Mouse (Mus musculus): Measurements from ENCODE around the gene Nav2. TPM values are rescaled to one million over a fixed set of nuclear protein-coding genes. Genes with fewer than 3 reads are reported as not detected.

The Nav2 gene
- polyA plus RNA-seq, 1 experiment from 2014 or later = 28.1 TPM

DNA sequence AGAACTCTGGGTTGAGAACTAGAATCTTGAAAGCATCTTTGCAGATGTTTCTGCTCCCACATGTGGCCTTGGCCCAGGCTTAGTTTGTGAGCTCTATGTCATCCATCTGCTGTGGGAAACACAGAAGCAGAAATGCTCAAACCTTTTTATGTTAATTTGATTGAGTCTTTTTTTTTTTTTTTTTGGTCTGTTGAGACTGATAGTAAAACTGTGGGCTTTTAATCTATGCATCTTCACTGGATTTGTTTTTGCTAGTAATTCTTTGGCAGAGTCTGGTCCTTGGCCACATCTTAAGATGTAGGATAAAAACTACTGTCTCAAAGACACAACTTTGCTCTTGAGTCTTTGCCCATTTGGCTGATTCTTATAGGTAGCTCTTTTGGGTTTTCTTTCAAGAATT is 2.6 kb downstream of the Nav2 start:
- H3K4me3 ChIP-seq = no peak overlapping the region
- H3K9ac ChIP-seq = no peak overlapping the region
- H3K9me3 ChIP-seq (replicated peaks) = no peaks in the 10 kb centered on the region
- no peaks in the 10 kb centered on the region for H3K36me3 ChIP-seq
- H3K27me3 ChIP-seq (replicated peaks) = no peaks in the 10 kb centered on the region
- H3K4me2 ChIP-seq = no peak overlapping the region
- no peak overlapping the region for H3K27ac ChIP-seq (ENCODE audit: poor library complexity, severe bottlenecking)
- ATAC-seq (ENCODE audit: insufficient number of reproducible peaks, low FRiP score) = no peak
- peaks cover 12% of the 10 kb centered on the region for H3K4me1 ChIP-seq (replicated peaks)

GRCm38 (mm10) chr7:48914630-48915506 is 6.4 kb downstream of the Nav2 start:
- 74% methylated on average over 12 of the region's 12 CpGs for WGBS
- H3K27ac ChIP-seq (ENCODE audit: poor library complexity, severe bottlenecking) = no peak overlapping the region

GRCm38 (mm10) chr7:48917463-48917862 is 8.9 kb downstream of the Nav2 start:
- no peak overlapping the region for H3K4me2 ChIP-seq
- ATAC-seq (ENCODE audit: insufficient number of reproducible peaks, low FRiP score) = peak; percentile 78
- H3K36me3 ChIP-seq = no peaks in the 10 kb centered on the region
- peaks cover 17% of the 10 kb centered on the region for H3K4me1 ChIP-seq (replicated peaks)
- no peak overlapping the region for H3K9ac ChIP-seq
- H3K9me3 ChIP-seq (replicated peaks) = no peaks in the 10 kb centered on the region
- H3K27me3 ChIP-seq (replicated peaks) = no peaks in the 10 kb centered on the region
- H3K4me3 ChIP-seq = no peak overlapping the region
- H3K27ac ChIP-seq (ENCODE audit: poor library complexity, severe bottlenecking) = peak overlapping the region; percentile 55
- WGBS = 26% methylated on average over 5 of the region's 5 CpGs

More at GRCm38 (mm10) chr7:48914630-48915506, 6.4 kb downstream of the Nav2 start:
- Histone ChIP-seq H3K36me3 (no peaks in the 10 kb centered on the region), H3K9me3 (replicated peaks) (no peaks in the 10 kb centered on the region), H3K27me3 (replicated peaks) (no peaks in the 10 kb centered on the region), H3K4me2 (no peak overlapping the region), H3K9ac (no peak overlapping the region), H3K4me3 (no peak overlapping the region), H3K4me1 (replicated peaks) (peaks cover 17% of the 10 kb centered on the region)
- no peak for ATAC-seq (ENCODE audit: insufficient number of reproducible peaks, low FRiP score)

DNA sequence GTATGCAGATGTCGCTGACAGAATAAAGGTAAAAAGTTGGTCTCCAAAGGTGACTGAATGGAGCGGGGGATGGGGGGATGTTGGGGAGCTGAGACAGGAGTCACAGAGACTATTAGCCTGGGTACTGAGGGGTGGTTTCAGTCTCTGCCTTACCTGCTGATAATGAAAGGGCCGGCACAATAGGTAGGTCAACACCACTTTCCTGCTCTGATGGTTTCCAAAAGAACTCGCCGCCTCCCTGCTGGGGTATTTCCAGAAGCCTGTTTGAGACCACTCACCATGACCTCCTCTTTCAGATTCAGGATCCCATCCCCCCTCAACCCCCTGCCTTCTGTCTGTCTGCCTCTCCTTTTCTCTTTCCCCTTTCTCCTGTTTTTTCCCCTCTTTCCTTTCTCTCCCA is 9.5 kb downstream of the Nav2 start:
- Histone ChIP-seq H3K9ac (no peak overlapping the region), H3K4me2 (no peak overlapping the region; the same call in 1 of the 2 replicates), H3K4me1 (replicated peaks) (peaks cover 17% of the 10 kb centered on the region), H3K27me3 (replicated peaks) (no peaks in the 10 kb centered on the region), H3K27ac (ENCODE audit: poor library complexity, severe bottlenecking) (no peak overlapping the region), H3K4me3 (no peak overlapping the region), H3K9me3 (replicated peaks) (no peaks in the 10 kb centered on the region), H3K36me3 (no peaks in the 10 kb centered on the region)
- 32% methylated on average over 5 of the region's 5 CpGs for WGBS
- ATAC-seq (ENCODE audit: insufficient number of reproducible peaks, low FRiP score) = no peak

GRCm38 (mm10) chr7:48918389-48918788 is 9.9 kb downstream of the Nav2 start:
- no peak for ATAC-seq (ENCODE audit: insufficient number of reproducible peaks, low FRiP score)
- 47% methylated on average over 11 of the region's 11 CpGs for WGBS

DNA sequence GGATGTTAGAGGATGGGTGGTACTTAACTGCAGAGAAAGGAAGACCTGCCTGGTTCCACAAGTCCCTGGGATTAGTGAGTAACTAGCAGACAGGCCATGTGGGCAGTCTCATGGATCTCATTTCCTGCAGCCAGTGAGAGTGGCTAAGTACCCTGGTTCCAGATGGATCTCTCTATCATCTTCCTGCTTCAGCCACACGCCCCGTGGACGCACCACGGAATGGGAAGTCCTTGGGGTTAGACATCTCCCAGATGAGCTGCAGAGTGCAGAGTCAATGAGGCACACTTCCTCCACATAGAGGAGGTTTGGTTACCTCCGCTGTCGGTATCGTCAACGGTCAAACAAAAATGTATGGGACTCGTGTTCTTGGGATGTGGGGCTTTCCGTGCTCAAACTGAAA is 15.1 kb downstream of the Nav2 start:
- no peak overlapping the region for H3K9ac ChIP-seq
- no peak overlapping the region for H3K27ac ChIP-seq (ENCODE audit: poor library complexity, severe bottlenecking)
- ATAC-seq (ENCODE audit: insufficient number of reproducible peaks, low FRiP score) = no peak
- H3K27me3 ChIP-seq (replicated peaks) = no peaks in the 10 kb centered on the region
- WGBS = 75% methylated on average over 10 of the region's 10 CpGs
- no peak overlapping the region for H3K4me3 ChIP-seq
- H3K4me2 ChIP-seq = no peak overlapping the region
- peaks cover 15% of the 10 kb centered on the region for H3K4me1 ChIP-seq (replicated peaks)
- H3K9me3 ChIP-seq (replicated peaks) = no peaks in the 10 kb centered on the region
- no peaks in the 10 kb centered on the region for H3K36me3 ChIP-seq

More at GRCm38 (mm10) chr7:48918389-48918788, 9.9 kb downstream of the Nav2 start:
- no peak overlapping the region; the same call in 1 of the 2 replicates for H3K4me2 ChIP-seq
- no peak overlapping the region for H3K4me3 ChIP-seq
- H3K4me1 ChIP-seq (replicated peaks) = peaks cover 17% of the 10 kb centered on the region
- no peak overlapping the region for H3K27ac ChIP-seq (ENCODE audit: poor library complexity, severe bottlenecking)
- H3K9me3 ChIP-seq (replicated peaks) = no peaks in the 10 kb centered on the region
- no peaks in the 10 kb centered on the region for H3K36me3 ChIP-seq
- H3K9ac ChIP-seq = no peak overlapping the region
- no peaks in the 10 kb centered on the region for H3K27me3 ChIP-seq (replicated peaks)

DNA sequence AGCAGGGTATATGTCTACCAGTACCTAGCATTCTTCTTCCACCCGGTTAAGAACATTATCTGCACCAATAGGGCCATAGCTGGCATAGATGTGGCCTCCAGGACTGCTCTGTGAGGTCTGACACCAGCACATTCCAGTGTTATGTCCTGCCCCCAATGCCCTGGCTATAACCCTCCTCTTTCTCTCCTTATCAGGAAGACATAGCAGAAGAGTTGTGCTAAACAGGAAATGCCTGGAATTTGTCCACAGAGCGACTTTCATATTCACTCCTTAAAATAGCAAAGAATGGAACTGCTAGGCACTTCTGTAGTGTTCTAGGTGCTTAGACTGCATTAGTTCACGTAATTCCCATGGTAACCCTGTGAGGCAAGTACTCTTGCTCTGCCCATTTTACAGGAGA is 16.7 kb downstream of the Nav2 start:
- peak; percentile 66; the same call in 1 of the 2 replicates for ATAC-seq (ENCODE audit: insufficient number of reproducible peaks, low FRiP score)
- Histone ChIP-seq H3K9me3 (replicated peaks) (no peaks in the 10 kb centered on the region), H3K36me3 (no peaks in the 10 kb centered on the region), H3K4me1 (replicated peaks) (peaks cover 15% of the 10 kb centered on the region), H3K9ac (no peak overlapping the region), H3K4me3 (no peak overlapping the region), H3K27me3 (replicated peaks) (no peaks in the 10 kb centered on the region), H3K27ac (ENCODE audit: poor library complexity, severe bottlenecking) (peak overlapping the region; percentile 58; the same call in 1 of the 2 replicates), H3K4me2 (no peak overlapping the region)
- 28% methylated on average over 3 of the region's 3 CpGs for WGBS

DNA sequence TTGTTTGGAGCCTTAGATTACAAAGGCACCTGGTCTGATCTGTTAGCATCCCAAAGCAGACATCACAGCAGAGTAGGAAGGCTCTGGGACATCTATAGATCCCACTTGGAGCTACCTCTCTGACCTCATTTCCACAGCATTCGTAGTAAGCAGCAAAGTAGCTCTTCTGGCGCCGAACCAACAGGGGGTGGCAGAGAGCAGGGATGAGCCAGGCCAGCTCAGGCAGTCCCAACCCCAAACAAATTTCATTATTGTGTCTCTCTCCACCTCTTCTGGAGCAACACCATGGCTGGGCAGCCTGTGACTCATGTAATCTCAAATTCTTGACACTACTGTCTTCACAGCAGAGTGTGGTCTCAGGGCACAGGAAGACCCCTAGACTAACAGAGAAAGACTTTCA is 19.8 kb downstream of the Nav2 start:
- WGBS = 12% methylated on average over 3 of the region's 3 CpGs
- peak; percentile 33; the same call in 1 of the 2 replicates for ATAC-seq (ENCODE audit: insufficient number of reproducible peaks, low FRiP score)

GRCm38 (mm10) chr7:48930399-48930798 is 21.9 kb downstream of the Nav2 start:
- Histone ChIP-seq H3K4me2 (no peak overlapping the region), H3K27me3 (replicated peaks) (no peaks in the 10 kb centered on the region), H3K36me3 (no peaks in the 10 kb centered on the region), H3K4me1 (replicated peaks) (peaks cover 14% of the 10 kb centered on the region), H3K27ac (ENCODE audit: poor library complexity, severe bottlenecking) (no peak overlapping the region), H3K9me3 (replicated peaks) (no peaks in the 10 kb centered on the region), H3K4me3 (no peak overlapping the region), H3K9ac (no peak overlapping the region)
- no peak for ATAC-seq (ENCODE audit: insufficient number of reproducible peaks, low FRiP score)
- WGBS = 58% methylated on average over 5 of the region's 5 CpGs

More for the DNA sequence above, 19.8 kb downstream of the Nav2 start:
- H3K4me2 ChIP-seq = no peak overlapping the region
- H3K27ac ChIP-seq (ENCODE audit: poor library complexity, severe bottlenecking) = no peak overlapping the region
- no peaks in the 10 kb centered on the region for H3K9me3 ChIP-seq (replicated peaks)
- H3K9ac ChIP-seq = no peak overlapping the region
- peaks cover 22% of the 10 kb centered on the region for H3K4me1 ChIP-seq (replicated peaks)
- no peak overlapping the region for H3K4me3 ChIP-seq
- H3K27me3 ChIP-seq (replicated peaks) = no peaks in the 10 kb centered on the region
- no peaks in the 10 kb centered on the region for H3K36me3 ChIP-seq

- H3K4me3 ChIP-seq = no peak overlapping the region
- H3K27ac ChIP-seq (ENCODE audit: poor library complexity, severe bottlenecking) = no peak overlapping the region
- WGBS = 76% methylated on average over 2 of the region's 2 CpGs
- no peak overlapping the region for H3K9ac ChIP-seq
- no peaks in the 10 kb centered on the region for H3K9me3 ChIP-seq (replicated peaks)
- no peak overlapping the region for H3K4me2 ChIP-seq
- H3K27me3 ChIP-seq (replicated peaks) = no peaks in the 10 kb centered on the region
- no peak for ATAC-seq (ENCODE audit: insufficient number of reproducible peaks, low FRiP score)
- peaks cover 7% of the 10 kb centered on the region; the same call in 1 of the 2 replicates for H3K4me1 ChIP-seq (replicated peaks)
- H3K36me3 ChIP-seq = no peaks in the 10 kb centered on the region
These were observed 23.6 kb downstream of the Nav2 start for GRCm38 (mm10) chr7:48932138-48932537.

DNA sequence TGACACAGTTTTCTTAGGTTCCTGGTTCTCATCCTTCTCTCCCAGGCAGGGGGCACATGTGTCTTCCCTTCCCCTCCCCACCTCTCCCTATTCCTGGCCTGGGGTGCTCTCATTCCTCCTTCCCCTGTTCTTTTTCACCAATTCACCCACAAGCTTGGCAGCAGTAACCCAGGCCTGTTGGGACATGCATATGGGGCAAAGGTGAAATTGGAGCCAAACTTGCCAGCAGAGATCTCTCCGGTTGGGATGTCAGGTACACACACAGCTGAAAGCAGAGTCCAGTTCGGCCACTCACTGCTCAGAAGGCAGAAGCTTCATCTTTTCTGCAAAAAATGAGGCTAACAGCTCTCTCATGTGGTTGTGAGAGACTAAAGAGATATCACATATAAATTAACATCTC is 26.3 kb downstream of the Nav2 start:
- no peaks in the 10 kb centered on the region for H3K27me3 ChIP-seq (replicated peaks)
- ATAC-seq (ENCODE audit: insufficient number of reproducible peaks, low FRiP score) = no peak
- no peaks in the 10 kb centered on the region for H3K36me3 ChIP-seq
- no peaks in the 10 kb centered on the region for H3K9me3 ChIP-seq (replicated peaks)
- 82% methylated on average over 2 of the region's 2 CpGs for WGBS
- H3K4me2 ChIP-seq = no peak overlapping the region
- H3K27ac ChIP-seq (ENCODE audit: poor library complexity, severe bottlenecking) = no peak overlapping the region
- H3K4me3 ChIP-seq = no peak overlapping the region
- H3K9ac ChIP-seq = no peak overlapping the region
- peaks cover 7% of the 10 kb centered on the region; the same call in 1 of the 2 replicates for H3K4me1 ChIP-seq (replicated peaks)
